Mouse (Mus musculus) heart, postnatal 0 days (tissue): ENCODE measurements around the gene Galnt17.

Source experiments
- CTCF ChIP-seq: IDR thresholded peaks from 2 replicates; pipeline ENCODE4 v1.5.1; 2016; ENCODE audit warnings: antibody characterized with exemption, control low read depth, low read depth
- EP300 ChIP-seq: IDR thresholded peaks from 2 replicates; pipeline ENCODE4 v1.6.1; 2016; ENCODE audit warnings: antibody characterized with exemption, low read depth

DNA sequence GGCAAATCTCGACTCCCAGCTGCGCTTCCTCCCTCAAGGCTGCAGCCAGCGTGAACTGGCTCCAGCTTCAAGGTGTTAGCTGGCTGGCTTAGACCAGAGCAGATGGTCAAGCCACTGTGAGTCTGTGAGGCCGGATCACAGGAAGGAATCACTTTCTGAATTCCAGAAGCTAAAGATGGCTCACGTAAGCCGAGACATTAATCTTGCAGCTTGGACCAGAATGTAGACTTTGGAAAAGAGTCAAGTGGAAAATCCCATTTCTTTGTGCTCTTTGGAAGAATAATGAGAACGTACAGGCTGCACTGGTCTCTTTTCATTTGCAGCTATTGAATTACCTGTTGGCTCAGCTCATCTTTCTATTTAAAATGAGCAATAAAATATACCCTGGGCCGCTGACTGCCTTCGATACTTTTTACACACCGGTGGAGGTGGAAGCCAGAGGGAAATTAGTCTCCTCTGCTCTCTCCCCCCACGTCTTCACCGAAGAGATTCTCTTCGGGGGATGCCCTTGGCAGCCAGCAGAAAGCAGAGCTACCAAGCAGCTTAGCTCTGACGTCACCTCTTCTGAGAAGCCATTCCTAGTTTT, 225.1 kb downstream of the Galnt17 start:
- no peak for TF ChIP-seq CTCF
- no peak for TF ChIP-seq EP300
